Mouse (Mus musculus) limb, embryonic 14.5 days (tissue): ENCODE data around the gene Hist1h1c. TPM values are rescaled to one million over a fixed set of nuclear protein-coding genes. Genes with fewer than 3 reads are reported as not detected.

Source experiments
- ATAC-seq: fragments of 200-750 bp; cut with Nextera tagmentation; 2 replicates; pipeline ENCODE4 v1.8.0; 2017; ENCODE audit warnings: low read depth, moderate number of reproducible peaks, moderate TSS enrichment; ENCODE audit not compliant: low FRiP score
- DNase-seq: peaks from one replicate; pipeline ENCODE4 v3.0.0-alpha.2; 2015; ENCODE audit warnings: low spot score
- H3K27ac ChIP-seq: fragments of 300-500 bp; sonication (generic); replicated peaks from 2 replicates; pipeline ENCODE4 v1.5.1; 2014; ENCODE audit warnings: low read depth, mild to moderate bottlenecking, low read length, moderate library complexity, mixed read lengths
- H3K27me3 ChIP-seq: fragments of 300-500 bp; sonication (generic); 2 replicates; pipeline ENCODE4 v1.6.1; 2014; ENCODE audit warnings: low read length, mixed read lengths; ENCODE audit not compliant: control insufficient read depth, insufficient read depth
- H3K36me3 ChIP-seq: fragments of 300-500 bp; sonication (generic); 2 replicates; pipeline ENCODE4 v1.6.1; 2014; ENCODE audit warnings: mild to moderate bottlenecking, low read length, moderate library complexity, mixed read lengths; ENCODE audit not compliant: control insufficient read depth, insufficient read depth
- H3K4me1 ChIP-seq: fragments of 300-500 bp; sonication (generic); 2 replicates; pipeline ENCODE4 v1.6.1; 2014; ENCODE audit warnings: antibody characterized with exemption, low read length, mixed read lengths; ENCODE audit not compliant: control insufficient read depth, insufficient read depth
- H3K4me2 ChIP-seq: fragments of 300-500 bp; sonication (generic); replicated peaks from 2 replicates; pipeline ENCODE4 v1.6.1; 2014; ENCODE audit warnings: low read depth, mild to moderate bottlenecking, low read length, moderate library complexity; ENCODE audit not compliant: severe bottlenecking
- H3K4me3 ChIP-seq: fragments of 300-500 bp; sonication (generic); replicated peaks from 2 replicates; pipeline ENCODE4 v1.5.1; 2014; ENCODE audit warnings: low read length
- H3K9ac ChIP-seq: fragments of 300-500 bp; sonication (generic); 2 replicates; pipeline ENCODE4 v1.6.1; 2014; ENCODE audit warnings: mild to moderate bottlenecking, low read depth, low read length, moderate library complexity; ENCODE audit not compliant: severe bottlenecking
- H3K9me3 ChIP-seq: fragments of 300-500 bp; sonication (generic); 2 replicates; pipeline ENCODE4 v1.6.1; 2016; ENCODE audit warnings: low read length; ENCODE audit not compliant: control insufficient read depth
- POLR2A ChIP-seq: fragments of 200-500 bp; IDR thresholded peaks from 2 replicates; pipeline ENCODE4 v1.8.0; 2012; ENCODE audit warnings: inconsistent platforms, mild to moderate bottlenecking, moderate library complexity, borderline replicate concordance; ENCODE audit not compliant: insufficient read depth, insufficient read length; ENCODE audit errors: extremely low read depth
- WGBS: fragments of 180-500 bp; shearing (Covaris S2); extraction: QIAGEN DNeasy Blood & Tissue Kit; methylation state at CpG from one replicate; pipeline ENCODE4 v1.1.7; 2014; 5-methylcytosine and 5-hydroxymethylcytosine counted together
- polyA plus RNA-seq, 2 experiments: library from polyadenylated mRNA; depleted of rRNA in 1 of 2; stranded (reverse) in 1 of 2; unstranded in 1 of 2; fragments of >200 nt; fragmentation: Nextera tagmentation in 1 of 2; extraction: Ambion mirVana in 1 of 2; gene quantifications; 2 replicates each; pipeline versions ENCODE4 v1.2.1 to v1.2.3; 2012 to 2014

Hist1h1c gene
- polyA plus RNA-seq, 2 experiments, result 23.7 to 24.7 TPM

GRCm38 (mm10) chr13:23708041-23708440, 30.6 kb upstream of the Hist1h1c start:
- Histone ChIP-seq H3K4me3 (no peak overlapping the region), H3K4me2 (no peak overlapping the region), H3K4me1 (peaks cover 10% of the 10 kb centered on the region), H3K36me3 (no peaks in the 10 kb centered on the region), H3K27ac (no peak overlapping the region), H3K27me3 (no peaks in the 10 kb centered on the region), H3K9me3 (no peaks in the 10 kb centered on the region), H3K9ac (no peak overlapping the region)
- TF ChIP-seq POLR2A, result no peak
- WGBS, result 80% methylated on average over 4 of the region's 4 CpGs
- DNase-seq, result no peak
- ATAC-seq, result no peak

- DNase-seq (no peak), ATAC-seq (no peak)
- peaks cover 10% of the 10 kb centered on the region for H3K4me1 ChIP-seq
- H3K4me2 ChIP-seq, result no peak overlapping the region
- no peak overlapping the region for H3K27ac ChIP-seq
- no peak for TF ChIP-seq POLR2A
- 62% methylated on average over 4 of the region's 4 CpGs for WGBS
- H3K4me3 ChIP-seq, result no peak overlapping the region
- H3K9me3 ChIP-seq, result no peaks in the 10 kb centered on the region
- H3K9ac ChIP-seq, result no peak overlapping the region
- no peaks in the 10 kb centered on the region for H3K27me3 ChIP-seq
- H3K36me3 ChIP-seq, result no peaks in the 10 kb centered on the region
Observed at GRCm38 (mm10) chr13:23708654-23709053, 30.0 kb upstream of the Hist1h1c start.

GRCm38 (mm10) chr13:23709714-23710373, 28.8 kb upstream of the Hist1h1c start:
- Histone ChIP-seq H3K9me3 (no peaks in the 10 kb centered on the region), H3K9ac (peak overlapping the region; percentile 57), H3K4me3 (peak overlapping the region; percentile 39), H3K27ac (no peak overlapping the region), H3K27me3 (no peaks in the 10 kb centered on the region), H3K4me2 (peak overlapping the region; percentile 64), H3K4me1 (peaks cover 10% of the 10 kb centered on the region), H3K36me3 (no peaks in the 10 kb centered on the region)
- WGBS, result 16% methylated on average over 15 of the region's 15 CpGs
- TF ChIP-seq POLR2A, result no peak
- DNase-seq (no peak), ATAC-seq (peak; percentile 21; the same call in 1 of the 2 replicates)

- Histone ChIP-seq H3K9ac (peak within 1 kb of the TSS; percentile 57), H3K27me3 (no peaks in the 10 kb centered on the region), H3K4me2 (peak within 1 kb of the TSS; percentile 64), H3K36me3 (no peaks in the 10 kb centered on the region), H3K4me1 (peaks cover 10% of the 10 kb centered on the region), H3K27ac (no peak within 1 kb of the TSS; the same call in 1 of the 2 replicates), H3K9me3 (no peaks in the 10 kb centered on the region), H3K4me3 (peak within 1 kb of the TSS; percentile 39)
- 2% methylated on average over 17 of the region's 17 CpGs for WGBS
- TF ChIP-seq POLR2A, result no peak
- peak; percentile 42; the same call in 1 of the 2 replicates for ATAC-seq
- peak; percentile 36 for DNase-seq
Observed at GRCm38 (mm10) chr13:23710374-23711089, 28.1 kb upstream of the Hist1h1c start, which contains the start of gene Hfe. TSS of gene Hfe (minus strand) at chr13:23710854.

- ATAC-seq (no peak), DNase-seq (no peak)
- WGBS, result 83% methylated on average over 5 of the region's 5 CpGs
- TF ChIP-seq POLR2A, result no peak
- no peak overlapping the region for H3K27ac ChIP-seq
- no peaks in the 10 kb centered on the region for H3K36me3 ChIP-seq
- no peaks in the 10 kb centered on the region for H3K27me3 ChIP-seq
- no peak overlapping the region for H3K9ac ChIP-seq
- H3K4me3 ChIP-seq, result no peak overlapping the region
- 0 out of 2 replicates have a peak, but pooled peaks cover 5% of the 10 kb centered on the region for H3K4me1 ChIP-seq
- H3K9me3 ChIP-seq, result no peaks in the 10 kb centered on the region
- H3K4me2 ChIP-seq, result no peak overlapping the region
Observed at GRCm38 (mm10) chr13:23716261-23717042, 22.2 kb upstream of the Hist1h1c start.
